Mouse (Mus musculus): Measurements from ENCODE around the gene Anks1b.

Gene Anks1b

GRCm38 (mm10) chr10:90968247-90968646 lies 1094.9 kb downstream of the Anks1b start:
- no peak for DNase-seq

GRCm38 (mm10) chr10:90969355-90970174 lies 1096.3 kb downstream of the Anks1b start:
- peak; percentile 78 to 80 for DNase-seq

- DNase-seq, result peak in 1 of 2 experiments; percentile 23
These were observed 1097.3 kb downstream of the Anks1b start for GRCm38 (mm10) chr10:90970560-90970959.

- no peak for DNase-seq
These were observed 1100.8 kb downstream of the Anks1b start for GRCm38 (mm10) chr10:90974084-90974483.

- no peak for DNase-seq
These were observed 1101.2 kb downstream of the Anks1b start for GRCm38 (mm10) chr10:90974491-90974890.

- no peak for DNase-seq
These were observed 1108.5 kb downstream of the Anks1b start for GRCm38 (mm10) chr10:90981811-90982210.

- DNase-seq, result peak; percentile 40 to 72
These were observed 1109.7 kb downstream of the Anks1b start for GRCm38 (mm10) chr10:90983046-90983445.

- no peak for DNase-seq
These were observed 1117.0 kb downstream of the Anks1b start for GRCm38 (mm10) chr10:90990340-90990739.

GRCm38 (mm10) chr10:90992237-90992636 lies 1118.9 kb downstream of the Anks1b start:
- DNase-seq, result no peak

- no peak for DNase-seq
These were observed 1120.6 kb downstream of the Anks1b start for GRCm38 (mm10) chr10:90993869-90994268.

GRCm38 (mm10) chr10:90999899-91000298 lies 1126.6 kb downstream of the Anks1b start:
- peak; percentile 39 to 51 for DNase-seq

- DNase-seq, result peak; percentile 46 to 61
These were observed 1128.1 kb downstream of the Anks1b start for GRCm38 (mm10) chr10:91001421-91001820.

GRCm38 (mm10) chr10:91005858-91006538 lies 1132.7 kb downstream of the Anks1b start:
- DNase-seq, result no peak

Measured in cerebellum, postnatal 10 days (tissue).